Mouse (Mus musculus) MN1 (cell line): ENCODE data around the gene Aatk.

ENCODE experiments used
- DNase-seq: peaks from one replicate; pipeline ENCODE4 v3.0.0-alpha.2; 2016; ENCODE audit warnings: low spot score

Aatk gene

DNA sequence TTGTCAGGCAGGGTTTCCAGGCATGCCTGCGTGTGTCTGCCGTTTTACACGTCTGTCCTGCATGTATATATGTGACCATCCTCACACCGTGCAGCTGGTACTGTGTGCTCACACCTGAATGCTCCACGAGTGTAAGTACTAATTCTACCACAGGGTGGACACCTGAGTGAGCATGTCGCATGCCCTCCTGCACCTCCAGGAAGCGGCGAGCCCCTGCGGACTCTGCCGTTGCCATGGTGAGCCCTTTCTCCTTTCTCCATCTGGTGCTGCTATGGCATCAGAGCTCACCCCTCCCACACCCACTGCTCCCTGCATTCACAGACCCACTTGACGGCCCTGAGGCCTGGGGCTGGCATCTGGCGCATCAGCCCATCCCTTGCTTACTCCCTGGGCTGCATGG lies 24.1 kb downstream of the Aatk start:
- DNase-seq, result no peak

DNA sequence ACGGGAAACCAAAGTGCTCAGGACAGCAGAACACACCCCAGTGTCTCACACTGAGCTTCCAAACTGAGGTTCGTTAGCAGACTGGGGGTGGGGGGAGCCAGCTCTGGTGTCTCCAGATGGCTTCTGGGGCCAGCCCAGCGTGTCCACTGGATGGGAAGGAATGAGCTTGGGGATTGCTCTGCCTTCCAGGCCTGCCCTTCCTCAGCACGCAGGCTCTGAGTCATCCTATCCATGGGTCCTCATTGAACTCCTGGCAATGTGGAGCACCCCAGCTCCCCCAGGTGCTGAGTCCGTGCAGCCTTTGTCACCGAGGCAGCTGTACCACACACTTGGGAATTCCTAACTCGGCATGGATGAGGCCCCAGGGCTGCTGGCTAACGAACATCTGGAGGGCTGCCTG lies 24.8 kb downstream of the Aatk start:
- no peak for DNase-seq

DNA sequence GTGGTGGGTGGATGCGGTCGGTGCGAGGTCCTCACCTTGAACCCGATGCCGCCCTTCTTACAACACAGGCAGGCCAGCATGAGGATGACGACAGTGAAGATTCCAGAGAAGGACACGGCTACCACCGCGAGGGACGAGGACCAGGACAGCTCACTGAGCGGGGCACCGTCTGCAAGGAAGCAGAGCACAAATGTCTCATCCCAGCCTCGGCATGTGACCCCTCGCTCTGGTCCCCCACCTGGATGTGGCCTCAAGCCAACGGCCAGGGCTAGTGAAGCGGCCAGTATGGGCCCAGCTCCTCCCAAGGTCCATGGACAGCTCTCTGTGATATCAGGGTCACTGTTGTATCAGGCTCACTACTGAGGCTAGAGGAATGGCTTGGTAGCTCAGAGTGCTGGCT lies 25.6 kb downstream of the Aatk start:
- no peak for DNase-seq

DNA sequence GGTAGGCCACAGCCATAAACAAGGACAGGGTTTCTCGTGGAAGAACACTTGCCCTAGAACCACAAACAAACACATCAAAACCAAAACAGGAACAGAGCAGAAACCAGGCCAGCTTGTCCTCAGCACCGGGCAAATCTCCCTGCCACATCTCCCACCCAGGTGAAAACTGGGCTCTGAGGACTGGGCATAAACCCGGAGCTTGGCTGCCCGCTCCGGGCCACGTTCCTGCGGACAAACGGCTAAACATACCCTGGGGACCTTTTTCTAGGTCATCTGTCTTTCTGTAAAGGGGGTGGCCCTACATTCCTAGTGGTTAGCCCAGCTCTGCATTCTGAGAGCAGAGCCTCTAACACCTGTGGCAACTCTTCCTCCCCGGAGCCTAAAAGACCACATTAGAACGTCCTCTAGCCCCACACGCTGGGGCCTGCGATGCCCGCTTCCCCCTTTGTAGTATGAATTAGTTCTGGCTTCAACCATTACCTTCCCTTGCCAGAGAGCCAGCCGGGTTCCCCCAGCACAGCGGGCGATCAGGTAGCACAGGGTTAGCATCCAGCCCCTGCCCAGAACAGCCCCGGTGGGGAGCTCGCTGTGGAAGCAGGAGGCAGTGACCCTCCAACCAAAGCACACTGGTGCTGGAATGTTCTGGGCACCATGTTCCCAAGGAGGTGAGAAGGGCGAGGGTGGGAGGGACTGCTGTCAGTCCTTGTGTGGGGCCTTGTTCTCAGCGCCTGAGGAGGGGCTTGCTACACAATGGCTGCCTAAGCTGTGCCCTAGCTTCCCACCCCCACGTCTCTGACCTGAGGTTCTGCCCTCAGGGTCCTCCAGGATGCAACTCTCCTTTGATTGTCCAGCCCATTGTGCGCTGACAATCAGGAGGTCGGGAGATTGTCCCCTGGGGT lies 27.2 kb downstream of the Aatk start:
- no peak for DNase-seq

DNA sequence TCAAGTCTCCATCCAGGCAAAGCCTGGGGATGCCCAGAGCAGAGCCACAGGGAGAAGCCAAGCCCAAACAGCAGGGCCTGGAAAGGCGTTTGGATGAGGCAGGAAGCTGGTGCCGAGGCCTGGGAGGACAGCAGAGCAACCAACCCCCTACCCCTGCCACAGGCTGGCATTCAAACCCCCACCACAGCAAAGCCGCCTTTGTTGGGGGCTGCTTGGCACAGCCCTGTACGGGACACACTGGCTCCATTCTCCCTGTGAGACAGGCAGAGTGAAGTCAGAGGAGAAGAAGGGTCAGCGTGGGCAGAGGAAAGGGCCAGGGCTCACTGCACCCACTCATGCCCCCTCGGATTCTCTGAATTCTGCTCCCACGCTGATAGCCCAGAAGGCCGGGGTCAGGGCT lies 30.0 kb downstream of the Aatk start:
- DNase-seq, result no peak

DNA sequence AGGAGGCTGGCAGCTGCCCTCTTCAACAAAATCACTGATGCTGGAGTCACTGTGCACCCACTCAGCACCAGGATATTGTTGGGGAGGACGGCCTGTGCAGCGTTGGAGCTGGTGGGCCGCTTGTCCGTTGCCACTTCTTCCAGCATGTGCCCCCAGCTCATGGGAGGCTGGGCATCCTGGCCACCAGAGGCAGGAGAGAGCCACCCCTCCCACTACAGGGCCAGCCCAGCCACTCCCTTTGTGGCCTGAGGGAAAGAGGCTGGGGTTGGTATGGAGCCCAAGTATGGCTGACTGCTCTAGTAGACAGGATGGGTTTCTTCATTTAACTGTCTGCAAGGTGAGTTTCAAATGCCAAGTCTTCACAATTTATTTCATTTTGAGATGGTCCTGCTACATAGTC lies 32.2 kb downstream of the Aatk start:
- DNase-seq, result no peak

DNA sequence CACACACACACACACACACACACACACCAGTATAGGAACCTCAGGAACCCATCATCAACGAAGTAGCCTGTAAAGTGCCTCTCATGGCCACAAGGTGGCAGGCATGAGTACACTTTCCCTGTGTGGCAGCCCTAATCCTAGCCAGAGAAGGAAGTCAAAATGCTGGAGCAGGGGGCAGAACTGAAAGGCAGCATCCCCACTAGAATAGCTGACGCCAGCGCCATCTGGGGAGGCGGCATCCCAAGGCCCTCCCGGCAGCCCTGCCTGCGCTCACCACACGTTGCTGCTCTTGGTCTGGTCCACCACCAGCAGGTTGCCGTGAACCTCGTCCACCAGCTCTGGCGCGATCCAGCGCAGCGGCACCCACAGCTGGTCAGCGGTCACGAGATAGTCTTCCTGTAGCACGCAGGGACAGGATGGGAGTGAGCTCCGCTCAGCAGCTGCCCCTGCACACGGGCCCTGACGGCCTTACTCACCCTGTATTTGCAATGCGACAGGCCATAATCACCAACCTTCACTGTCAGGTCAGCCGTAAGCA lies 33.7 kb downstream of the Aatk start:
- DNase-seq, result peak; percentile 84

DNA sequence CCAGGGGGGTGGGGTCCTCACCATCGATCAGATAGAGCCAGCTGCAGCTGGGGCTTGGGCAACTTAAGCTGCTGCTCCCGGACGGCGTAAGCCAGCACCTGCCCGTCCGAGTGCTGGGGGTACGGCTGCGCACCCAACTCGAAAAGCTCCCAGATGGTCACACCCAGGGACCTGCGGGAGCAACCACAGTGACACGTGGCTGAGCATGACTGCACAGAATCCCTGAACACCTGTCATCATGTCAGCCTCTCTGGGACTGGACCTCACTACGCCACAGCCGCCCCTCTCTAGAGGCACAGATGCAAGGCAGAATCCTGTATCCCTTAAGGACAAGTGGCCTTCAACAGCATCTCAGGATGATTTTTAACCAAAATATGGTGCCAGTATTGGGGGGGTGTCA lies 34.3 kb downstream of the Aatk start:
- DNase-seq, result no peak

DNA sequence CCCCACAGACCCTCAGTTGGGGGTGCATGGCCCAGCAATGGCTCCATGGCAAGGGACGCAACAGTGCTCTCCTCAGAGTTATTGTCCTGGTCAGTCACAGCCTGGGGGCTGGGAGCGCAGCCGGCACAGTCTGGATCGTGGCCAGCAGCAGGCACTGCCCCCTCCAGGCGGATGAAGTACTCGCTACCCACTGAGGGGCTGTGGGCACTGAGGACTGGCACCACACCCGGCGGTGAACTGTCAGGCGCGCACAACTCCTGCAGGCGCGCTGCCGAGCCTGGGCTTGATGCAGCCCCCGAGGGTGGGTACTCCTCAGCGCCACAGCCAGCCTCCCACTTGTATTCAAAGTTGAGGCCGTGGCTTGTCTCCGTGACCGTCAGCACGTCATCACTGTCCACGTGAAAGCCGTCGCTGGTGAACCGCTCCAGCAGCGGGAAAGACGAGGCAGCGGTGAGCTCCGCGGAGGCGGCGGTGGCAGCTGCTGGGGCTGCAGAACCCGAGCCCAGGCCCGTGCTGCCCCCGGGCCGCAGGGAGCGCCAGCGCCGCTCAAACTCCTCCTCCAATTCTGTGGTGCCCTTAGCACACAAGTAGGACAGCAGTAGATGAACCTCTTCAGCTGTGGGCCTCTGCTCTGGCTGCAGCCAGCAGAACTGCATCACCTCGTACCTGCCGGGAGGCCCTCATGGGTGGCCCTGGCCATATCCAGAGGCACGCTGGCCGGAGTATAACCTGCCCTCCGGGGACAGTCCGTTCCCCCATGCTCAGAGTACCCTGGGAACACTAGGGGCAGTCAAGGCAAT lies 35.0 kb downstream of the Aatk start:
- DNase-seq, result no peak

DNA sequence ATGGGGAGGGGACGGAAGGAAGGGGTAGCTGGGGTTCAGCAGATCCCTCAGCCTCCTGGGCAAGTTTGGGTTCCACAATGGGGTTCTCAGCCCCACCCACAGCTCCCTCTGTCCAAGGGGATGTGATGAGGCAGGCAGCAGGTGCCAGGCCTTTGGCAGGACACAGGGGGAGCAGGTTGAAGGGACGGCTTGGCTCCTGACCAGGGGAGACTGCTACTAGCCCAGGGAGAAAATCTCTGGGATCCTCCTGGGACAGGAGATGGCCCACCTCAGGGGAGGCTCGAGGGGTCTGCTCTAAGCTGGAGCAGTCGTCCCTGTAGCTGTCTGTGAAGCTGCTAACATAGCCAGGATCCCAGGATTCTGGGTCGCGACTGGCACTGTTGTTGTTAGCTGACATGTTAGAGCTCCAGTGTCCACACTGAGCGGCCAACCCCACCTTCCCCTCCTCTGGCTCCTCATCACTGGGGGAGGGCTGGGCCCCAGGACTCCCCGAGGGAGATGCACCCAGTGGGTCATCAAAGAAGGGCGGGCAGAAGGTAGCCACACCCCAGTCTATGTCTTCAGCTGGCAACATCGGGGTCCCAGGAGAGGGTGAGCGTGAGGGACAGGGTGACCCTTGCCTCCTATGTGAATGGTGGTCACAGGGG lies 35.7 kb downstream of the Aatk start:
- no peak for DNase-seq

DNA sequence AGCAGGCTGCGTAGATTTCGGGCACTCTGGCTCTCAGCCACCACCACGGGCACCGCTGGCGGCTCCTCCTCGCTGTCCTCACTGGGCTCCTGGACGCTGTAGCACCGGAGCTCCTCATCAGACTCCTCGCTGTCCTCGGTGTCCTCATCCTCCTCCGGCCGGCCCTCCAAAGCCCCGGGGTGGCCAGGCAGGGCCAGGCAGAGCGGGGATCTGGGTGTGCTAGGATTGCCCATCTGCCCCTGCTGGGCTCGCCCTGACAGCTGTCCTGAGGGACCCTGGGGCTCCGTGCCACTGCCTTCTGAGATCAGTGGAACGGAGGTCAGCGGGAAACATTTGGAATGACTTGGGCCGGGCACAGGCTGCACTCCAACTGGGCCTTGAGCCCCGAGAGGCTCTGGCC lies 37.0 kb downstream of the Aatk start:
- DNase-seq, result no peak

DNA sequence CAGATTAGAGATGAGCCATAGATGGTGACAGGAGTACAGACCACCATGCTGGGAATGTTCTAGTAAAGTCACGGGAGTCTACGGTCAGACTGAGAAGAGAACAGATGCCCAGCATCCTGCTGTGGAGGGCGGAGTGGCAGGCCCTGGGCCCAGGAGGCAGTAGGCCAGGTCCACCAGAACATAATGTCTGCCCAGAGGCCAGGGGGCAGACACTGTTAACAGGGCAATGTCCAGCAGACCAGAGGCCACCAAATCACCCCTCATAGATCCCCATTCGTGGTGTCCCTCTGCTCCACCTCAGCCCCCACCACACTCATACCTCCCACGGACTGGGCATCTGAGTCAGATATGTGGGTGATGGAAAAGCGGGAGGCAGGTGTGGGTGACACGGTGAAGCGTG lies 38.0 kb downstream of the Aatk start:
- no peak for DNase-seq

DNA sequence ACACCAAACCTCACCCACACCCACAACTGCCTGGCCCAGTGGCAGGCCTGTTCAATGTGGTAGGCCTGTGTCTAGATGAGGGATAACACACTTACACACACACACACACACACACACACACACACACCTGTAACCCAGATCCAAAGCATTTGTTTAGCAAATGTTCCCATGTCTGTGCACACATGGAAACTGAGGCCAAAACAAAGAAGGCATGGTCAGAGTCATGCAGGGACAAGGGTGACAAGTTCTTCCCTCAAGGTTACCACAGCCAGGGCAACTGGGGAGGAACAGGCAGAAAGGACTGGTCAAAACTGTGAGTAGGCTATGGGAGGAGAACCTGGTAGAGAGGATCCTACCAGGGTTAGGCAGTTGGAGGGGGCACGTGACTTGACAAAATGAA lies 38.5 kb downstream of the Aatk start:
- DNase-seq, result no peak

DNA sequence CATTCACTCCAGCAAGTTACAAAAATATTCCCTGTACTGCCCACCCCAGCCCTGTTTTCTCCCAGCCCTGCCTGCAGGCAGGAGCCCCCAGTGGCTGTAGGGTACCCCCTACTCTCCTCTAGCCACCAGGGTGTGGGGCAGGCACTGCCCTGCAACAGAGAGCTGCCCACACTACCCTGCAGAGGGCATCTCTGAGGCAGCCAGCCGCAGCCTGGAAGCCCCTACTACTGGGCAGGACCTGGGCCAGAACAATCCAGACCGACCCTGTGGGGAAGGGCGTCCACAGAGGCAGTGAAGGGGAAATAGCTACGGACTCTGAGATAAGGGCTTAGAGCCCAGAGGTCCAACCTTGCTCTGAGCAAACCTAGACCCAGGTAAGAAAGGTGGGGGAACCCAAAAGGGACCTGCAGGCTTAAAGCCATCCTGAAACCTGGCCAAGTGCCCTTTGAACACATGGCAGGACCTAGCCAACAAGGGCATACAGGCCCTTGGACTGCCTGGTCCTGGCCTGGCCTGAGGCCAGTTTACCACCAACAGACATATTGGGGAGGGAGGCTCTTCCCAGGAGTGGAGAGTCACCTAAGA lies 39.4 kb downstream of the Aatk start:
- no peak for DNase-seq

DNA sequence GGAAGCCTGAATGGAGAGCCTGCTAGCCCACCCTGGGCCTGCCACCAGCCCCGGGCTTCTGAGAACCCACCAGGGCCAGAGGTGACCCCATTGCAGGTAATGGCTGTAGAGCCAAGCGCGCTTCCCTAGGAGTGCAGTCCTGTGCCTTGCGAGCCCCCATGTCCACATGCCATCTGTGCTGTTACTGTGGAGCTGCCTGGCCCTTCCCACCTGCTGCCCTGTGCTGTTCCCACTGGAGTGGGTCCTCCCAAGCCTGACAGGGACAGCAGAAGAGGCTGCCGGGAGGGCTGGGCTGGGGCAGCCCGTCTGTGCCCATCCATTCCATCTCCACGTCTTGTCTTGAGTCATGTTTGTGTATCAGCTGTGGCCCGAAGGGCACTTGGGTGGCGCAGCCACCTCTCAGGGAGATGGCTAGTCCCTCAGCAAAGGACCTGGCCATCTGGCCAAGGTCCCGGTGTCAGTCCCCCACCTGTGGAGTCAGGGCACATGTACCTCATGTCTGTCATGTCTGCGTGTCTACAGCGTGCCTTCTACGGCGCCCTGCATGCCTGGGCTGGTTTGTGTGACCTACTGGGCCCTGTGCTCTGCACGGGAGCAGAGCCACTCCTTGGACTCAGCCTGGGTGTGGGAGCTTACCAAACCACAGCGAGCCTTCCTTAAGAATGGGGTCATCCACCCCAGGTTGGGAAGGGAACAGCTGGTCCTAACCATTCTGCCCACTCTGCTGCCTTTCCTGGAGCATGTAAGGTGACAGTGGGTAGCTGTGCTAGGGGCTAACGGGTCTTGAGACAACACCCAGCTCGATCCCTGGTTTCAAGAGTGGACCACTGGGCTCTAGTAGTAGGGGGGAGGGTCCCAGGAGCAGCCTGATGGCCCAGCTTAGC lies 41.3 kb downstream of the Aatk start:
- DNase-seq, result no peak

DNA sequence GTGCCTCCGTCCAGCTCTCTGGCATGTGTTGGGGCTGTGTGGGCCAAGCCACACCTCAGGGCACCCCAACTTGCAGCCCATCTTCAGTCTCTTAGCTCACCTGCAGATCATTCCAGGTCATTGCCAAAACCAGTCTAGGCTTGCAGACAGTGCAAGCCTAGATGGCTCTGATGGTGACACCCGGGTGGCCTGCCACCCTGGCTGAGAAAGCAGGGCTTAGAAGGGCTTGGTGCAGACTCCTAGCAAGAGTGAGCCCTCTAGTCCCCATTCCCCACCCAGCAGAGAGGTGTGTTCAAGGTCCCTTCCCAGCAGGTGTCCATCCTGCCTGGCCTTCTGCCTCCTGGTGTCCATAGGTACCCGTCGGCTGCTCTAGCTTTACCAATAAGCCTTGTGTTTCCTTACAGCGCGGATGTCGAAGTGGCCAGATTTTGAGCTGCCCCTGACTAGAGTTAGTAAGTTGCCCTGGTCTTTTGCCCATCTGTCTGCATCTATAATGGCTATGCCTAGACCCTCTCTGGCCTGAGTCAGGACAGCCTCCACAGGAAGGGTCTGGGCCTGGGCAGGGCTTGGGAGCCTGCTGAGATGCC lies 44.2 kb downstream of the Aatk start:
- DNase-seq, result no peak

DNA sequence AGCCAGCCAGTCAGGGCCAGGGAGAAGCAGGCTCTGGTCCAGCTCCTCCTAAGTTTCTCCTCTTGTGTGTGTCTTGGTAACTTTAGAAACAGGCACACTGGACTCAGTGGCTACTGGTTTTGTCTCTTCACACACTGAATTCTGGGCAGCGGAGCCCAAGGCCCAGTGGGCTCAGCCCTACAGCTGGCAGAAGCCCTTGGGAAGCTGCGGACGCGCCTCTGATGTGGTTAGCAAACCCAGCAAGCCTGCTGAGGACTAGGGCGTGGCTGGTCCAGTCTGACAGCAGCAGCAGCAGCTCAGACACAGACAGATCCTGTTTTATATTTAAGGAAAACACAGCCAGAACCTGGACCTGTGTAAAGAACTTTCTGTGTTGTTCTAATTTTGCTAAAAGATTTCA lies 44.9 kb downstream of the Aatk start:
- peak; percentile 32 for DNase-seq

DNA sequence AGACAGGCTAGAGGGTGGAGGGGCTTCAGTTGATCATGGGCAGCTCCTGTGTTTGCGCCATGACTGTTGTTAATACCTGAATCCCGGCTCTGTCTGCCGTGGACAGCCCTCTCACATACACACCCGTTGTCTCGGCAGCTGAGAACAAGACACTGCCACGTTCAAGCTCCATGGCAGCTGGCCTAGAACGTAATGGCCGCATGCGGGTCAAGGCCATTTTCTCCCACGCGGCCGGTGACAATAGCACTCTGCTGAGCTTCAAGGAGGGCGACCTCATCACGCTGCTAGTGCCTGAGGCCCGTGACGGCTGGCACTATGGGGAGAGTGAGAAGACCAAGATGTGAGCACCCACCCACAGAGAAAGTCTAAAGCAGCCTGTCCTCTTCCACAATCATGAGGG lies 49.6 kb downstream of the Aatk start:
- no peak for DNase-seq

DNA sequence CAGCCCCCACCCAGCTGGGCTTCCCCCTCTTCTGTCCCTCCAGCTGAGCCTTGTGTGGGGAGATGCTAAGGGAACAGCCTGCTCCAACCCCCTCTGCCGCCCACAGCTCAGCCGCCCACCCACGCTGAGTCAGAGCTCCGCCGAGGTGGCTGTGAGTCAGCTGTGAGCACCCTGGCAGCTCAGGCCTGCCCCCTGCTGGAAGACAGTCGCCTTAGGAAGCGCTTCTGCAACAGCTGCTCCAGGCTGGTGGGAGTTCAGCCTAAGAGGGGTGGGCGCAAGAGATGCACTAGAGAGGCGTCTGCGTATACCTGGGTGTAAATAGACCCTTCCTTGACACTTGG lies 55.7 kb downstream of the Aatk start:
- DNase-seq, result peak; percentile 88

DNA sequence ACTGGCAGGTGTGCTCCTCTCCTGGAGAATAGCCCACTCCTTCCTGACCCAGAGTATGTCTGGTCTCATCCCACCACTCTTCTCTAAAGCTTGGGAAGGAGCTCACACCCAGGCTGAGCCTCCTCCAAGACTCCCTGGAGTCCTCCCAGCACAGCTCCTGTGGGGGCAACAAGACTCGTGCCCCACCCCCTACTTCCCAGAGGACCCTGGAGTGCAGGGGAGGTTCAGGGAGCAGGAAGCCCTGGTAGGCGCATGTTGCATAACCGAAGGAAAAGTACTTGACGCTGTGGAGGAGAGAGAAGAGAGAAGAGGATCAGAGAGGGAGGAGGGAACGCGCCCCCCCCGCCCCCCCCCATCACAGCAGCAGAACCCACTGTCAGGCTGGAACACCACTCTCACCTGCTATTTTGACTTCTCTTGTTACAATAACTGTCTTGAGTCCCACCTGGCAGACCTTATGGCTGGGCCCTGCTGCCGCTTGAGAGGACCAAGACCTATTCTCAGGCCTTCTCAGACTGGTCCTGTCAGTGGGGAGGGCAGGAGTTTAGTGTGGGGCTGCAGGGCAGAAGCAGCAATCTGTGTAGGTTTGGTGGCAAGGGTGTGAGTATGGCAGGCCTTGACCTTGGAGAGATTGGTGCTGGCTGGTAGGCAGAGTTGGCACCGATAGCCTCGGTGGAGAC lies 56.2 kb downstream of the Aatk start:
- DNase-seq, result no peak
